Mouse (Mus musculus) cerebellum, adult 18-20 months (tissue): ENCODE measurements around the gene Prss21.
"Not testable (repeated sequence)": the region's sequence is repeated elsewhere in the genome, so short reads cannot be mapped to it uniquely, and the experiment has no call there.

Experiments
- DNase-seq, 2 experiments: peaks; one replicate each; pipeline ENCODE4 v3.0.0; 2021

Prss21 gene

GRCm38 (mm10) chr17:23868513-23868912 lies 657 bp downstream of the Prss21 start:
- DNase-seq, result no peak

- peak; percentile 54 to 58 for DNase-seq
These were observed 6.3 kb downstream of the Prss21 start for GRCm38 (mm10) chr17:23873884-23874856.

- no peak for DNase-seq
These were observed 8.9 kb downstream of the Prss21 start for GRCm38 (mm10) chr17:23876741-23877140.

GRCm38 (mm10) chr17:23877166-23877565 lies 9.3 kb downstream of the Prss21 start:
- DNase-seq, result no peak

GRCm38 (mm10) chr17:23880576-23880975 lies 12.7 kb downstream of the Prss21 start, which contains the start of the genes Dcpp1 and Dcpp2:
TSS of gene Dcpp1 (plus strand) at chr17:23880876.
TSS of gene Dcpp2 (plus strand) at chr17:23880880.
- not testable (repeated sequence) for DNase-seq

GRCm38 (mm10) chr17:23917158-23917557 lies 49.3 kb downstream of the Prss21 start, which contains the start of gene Dcpp3:
TSS of gene Dcpp3 (plus strand) at chr17:23917458.
- DNase-seq, result not testable (repeated sequence)
